Mouse (Mus musculus) bone marrow, adult 2 months (tissue): ENCODE results near the gene Fnbp1.

Source experiments
- CTCF ChIP-seq: fragments of 200-500 bp; IDR thresholded peaks from 2 replicates; pipeline ENCODE4 v1.5.1; 2011; ENCODE audit warnings: low read length, control low read depth; ENCODE audit not compliant: control insufficient read depth, insufficient read depth
- POLR2A ChIP-seq: fragments of 200-500 bp; IDR thresholded peaks from 2 replicates; pipeline ENCODE4 v1.6.1; 2011; ENCODE audit warnings: low read depth, mild to moderate bottlenecking, control low read depth, low read length, borderline replicate concordance; ENCODE audit not compliant: control insufficient read depth

GRCm38 (mm10) chr2:31189654-31190053, 47.8 kb upstream of the Fnbp1 start:
- TF ChIP-seq POLR2A (no peak), CTCF (no peak)
